Mouse (Mus musculus): ENCODE results near the gene Gulp1. TPM values are rescaled to one million over a fixed set of nuclear protein-coding genes. Genes with fewer than 3 reads are reported as not detected.
A peak's percentile ranks its signal among the peaks of the same experiment; 100 is the strongest.

Gene Gulp1
- total RNA-seq (2021), result 1 to 10 TPM; 4.1 to 8.6 TPM
- long read RNA-seq, experiment 1, partial matches to known transcripts, result 0 of 2 reads
- long read RNA-seq, experiment 1, other reads (novel, unspliced or antisense), result 0 of 2 reads
- long read RNA-seq, experiment 2, partial matches to known transcripts, result 0 of 3 reads
- long read RNA-seq, experiment 2, other reads (novel, unspliced or antisense), result 0 of 3 reads

DNA sequence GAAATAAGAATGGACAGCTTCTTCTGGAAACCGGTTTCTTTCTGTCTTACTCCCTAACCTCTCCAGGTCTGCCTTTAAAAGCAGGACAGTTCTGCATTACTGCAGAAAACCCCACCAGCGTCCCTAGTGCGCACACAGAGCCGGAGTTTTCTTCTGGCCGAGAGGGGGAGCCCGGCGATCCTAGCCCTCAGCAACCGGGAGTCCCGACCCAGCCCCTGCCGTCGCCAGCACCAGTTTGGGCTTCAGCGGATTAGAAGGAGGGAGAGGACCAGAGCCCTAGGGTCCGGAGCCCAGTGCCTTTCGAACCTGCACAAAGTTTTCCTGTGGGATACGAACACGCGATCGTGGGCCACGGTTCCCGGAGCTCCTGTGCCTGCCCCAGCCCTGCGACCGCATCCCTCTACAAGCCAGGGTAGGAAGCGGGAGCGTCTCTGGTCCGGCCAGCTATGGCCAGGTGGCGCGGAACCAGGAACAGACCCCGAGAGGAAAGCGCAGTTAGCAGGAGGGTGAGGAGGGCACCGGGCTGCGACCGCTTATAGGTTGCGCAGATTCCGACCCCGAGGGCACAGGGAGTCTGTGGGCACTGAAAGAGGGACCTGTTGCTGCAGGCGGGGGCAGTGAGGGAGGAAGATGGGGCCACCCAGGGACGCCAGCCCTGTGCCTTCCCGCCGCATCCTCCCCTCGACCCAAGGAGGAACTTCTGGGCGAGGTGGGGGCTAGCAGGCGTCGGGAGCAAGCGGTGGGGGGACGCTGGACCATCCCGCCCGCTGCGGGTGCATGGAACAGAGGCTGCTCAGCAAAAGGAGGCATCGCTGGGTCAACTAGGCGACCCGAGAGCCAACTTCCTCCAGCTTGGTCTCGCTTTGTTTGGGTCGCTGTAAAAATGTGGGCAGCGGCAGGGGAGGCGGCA, at the start of gene Gulp1:
Gene Gulp1 (plus strand): TSS at position 51 of the 910 bp plus-strand sequence.
- intact Hi-C loops (cut with DNase I), result loop anchor here (5.0 kb wide), 1 partner anchor 181 kb away; no protein-coding TSS in a partner anchor
- peak; percentile 24 to 63 for DNase-seq (ENCODE audit: low spot score in 2 of 2)

DNA sequence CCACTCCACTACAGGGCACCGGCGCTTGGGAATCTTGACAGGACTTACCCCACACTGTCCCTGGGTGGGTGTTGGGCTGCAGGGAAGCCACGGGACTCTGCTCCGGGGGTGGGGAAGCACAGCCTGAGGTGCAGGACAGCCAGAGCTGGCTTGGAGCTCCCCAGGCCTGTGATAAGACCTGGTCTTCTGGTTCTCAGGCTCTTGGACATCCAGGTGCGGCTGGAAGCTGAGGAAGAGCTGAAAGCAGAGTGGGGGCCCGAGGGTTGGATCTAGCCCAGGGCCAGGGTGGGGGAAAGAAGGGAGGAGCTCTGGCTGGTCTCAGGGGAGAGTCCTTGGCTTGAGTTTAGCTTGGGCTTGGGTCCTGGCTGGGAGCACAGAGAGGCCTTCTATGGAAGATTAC, 1.1 kb upstream of the Gulp1 start:
- intact Hi-C loops (cut with DNase I), result loop anchor here (5.0 kb wide), 1 partner anchor 182 kb away; no protein-coding TSS in a partner anchor

DNA sequence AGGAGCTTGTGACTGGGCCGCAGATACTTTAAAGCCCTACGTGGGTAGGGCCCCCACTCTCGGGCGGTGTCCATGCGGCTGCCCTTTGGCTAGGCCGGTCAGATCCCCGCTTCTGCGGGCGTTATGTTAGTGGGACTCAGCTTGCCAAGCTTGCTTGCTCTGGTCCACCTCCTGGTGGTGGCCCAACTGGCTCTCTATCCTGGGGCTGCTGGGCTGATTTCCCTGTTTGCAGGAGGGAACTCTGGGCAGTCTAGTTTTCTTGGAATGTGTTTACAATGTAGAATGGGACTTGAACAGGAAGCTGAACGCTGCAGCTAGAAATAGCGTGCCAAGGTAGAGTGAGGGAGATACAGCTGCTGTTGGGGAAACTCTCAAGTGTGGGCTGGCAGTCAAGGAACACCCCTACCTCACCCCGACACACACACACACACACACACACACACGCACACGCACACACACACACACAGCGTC, 1.1 kb downstream of the Gulp1 start:
- intact Hi-C loops (cut with DNase I), result loop anchor here (5.0 kb wide), 1 partner anchor 180 kb away; no protein-coding TSS in a partner anchor
- DNase-seq (ENCODE audit: low spot score in 2 of 2), result peak; percentile 6 to 26

More for the DNA sequence above, 1.1 kb upstream of the Gulp1 start:
- no peak for DNase-seq (ENCODE audit: low spot score in 2 of 2)

DNA sequence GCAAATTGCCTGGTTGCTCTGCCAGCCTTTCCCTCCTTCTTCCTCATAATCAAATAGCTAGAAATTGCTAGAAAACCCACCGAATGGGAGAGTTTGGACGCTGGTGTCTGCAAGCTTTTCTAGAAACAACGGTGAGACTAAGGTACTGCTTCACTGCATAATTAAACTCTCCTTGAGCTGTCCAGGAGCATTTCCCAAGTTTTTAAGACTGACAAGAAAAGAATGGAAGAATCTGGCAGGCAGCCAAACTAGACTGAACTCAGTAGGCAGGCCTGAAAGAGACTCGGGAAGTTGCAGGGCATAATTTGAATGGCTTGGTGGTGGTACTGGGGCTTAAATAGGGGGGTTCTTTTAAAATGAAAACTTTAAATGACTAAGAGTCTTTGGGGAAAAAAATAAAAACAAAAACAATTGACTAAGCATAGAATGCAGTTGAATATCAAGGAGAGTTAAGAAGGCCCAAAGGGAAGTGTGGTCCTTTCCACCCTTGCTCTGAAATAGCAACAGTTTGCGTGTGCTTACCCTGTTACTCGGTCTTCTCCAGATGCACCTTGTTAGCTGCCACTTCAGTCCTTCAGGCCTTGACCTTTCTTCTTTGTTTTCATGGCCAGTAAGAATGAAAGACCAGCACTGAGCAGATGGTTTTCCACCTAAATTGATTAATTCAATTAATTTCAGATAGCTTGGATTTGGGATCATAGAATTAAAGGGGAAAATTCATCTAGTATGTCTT, 2.0 kb downstream of the Gulp1 start:
- intact Hi-C loops (cut with DNase I), result loop anchor here (5.0 kb wide), 1 partner anchor 179 kb away; no protein-coding TSS in a partner anchor
- DNase-seq (ENCODE audit: low spot score in 2 of 2), result peak; percentile 20 to 48

DNA sequence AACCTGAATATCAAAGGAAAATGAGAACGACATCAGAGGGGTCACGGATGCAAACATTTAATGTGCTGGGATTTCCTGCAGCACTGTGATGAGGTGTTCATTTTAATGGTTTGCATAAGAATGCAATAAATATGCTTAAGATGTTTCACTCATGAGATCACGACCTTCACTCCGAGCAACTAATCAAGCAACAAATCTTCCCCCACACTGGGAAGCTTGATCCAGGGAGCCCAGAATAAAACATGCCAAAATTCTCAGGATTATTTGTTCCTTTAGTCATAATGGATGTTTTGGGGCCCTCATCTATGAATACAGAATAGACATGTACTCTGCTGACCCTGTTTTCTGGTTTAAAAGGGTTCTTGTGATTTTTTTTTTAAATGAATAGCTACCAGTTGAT, 16.1 kb downstream of the Gulp1 start:
- intact Hi-C loops (cut with DNase I), result no loop called here
- no peak for DNase-seq (ENCODE audit: low spot score in 2 of 2)

DNA sequence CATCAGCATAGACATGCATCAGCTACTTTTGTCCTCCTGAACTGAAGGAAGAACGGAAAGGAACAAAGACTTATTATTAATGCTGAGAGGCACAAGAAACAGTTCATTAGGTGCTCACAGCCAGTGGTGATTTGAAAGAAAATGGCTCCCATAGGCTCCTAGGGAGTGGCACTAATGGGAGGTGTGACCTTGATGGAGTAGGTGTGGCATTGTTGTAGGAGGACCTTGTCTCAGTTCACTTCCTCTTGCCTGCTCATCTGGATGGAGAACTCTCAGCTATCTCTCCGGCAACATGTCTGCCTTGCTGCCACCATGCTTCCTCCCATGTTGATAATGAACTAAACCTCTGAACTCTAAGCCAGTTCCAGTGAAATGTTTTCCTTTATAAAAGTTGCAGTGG, 17.0 kb downstream of the Gulp1 start:
- intact Hi-C loops (cut with DNase I), result no loop called here

DNA sequence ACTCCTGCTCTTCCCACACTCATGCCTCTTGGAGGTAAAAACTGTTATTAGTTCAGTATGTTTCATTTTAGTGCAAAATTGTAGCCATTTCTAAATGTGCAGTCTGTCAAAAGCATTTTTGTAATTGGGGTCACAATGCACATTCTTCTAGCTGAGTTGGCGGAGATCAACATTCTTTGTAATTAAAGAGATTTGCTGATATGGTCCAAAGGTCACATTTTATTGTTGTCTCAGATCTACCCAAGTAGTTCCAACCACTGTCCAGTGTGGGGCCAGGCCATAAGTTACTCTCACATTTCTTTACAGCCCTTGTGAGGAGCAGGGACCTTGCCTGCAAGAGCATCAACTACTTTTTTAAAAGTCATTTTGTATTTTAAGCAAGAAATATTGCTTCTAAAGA, 24.7 kb downstream of the Gulp1 start:
- intact Hi-C loops (cut with DNase I), result no loop called here
- DNase-seq (ENCODE audit: low spot score in 2 of 2), result no peak

More for the DNA sequence above, 17.0 kb downstream of the Gulp1 start:
- DNase-seq (ENCODE audit: low spot score in 2 of 2), result no peak

DNA sequence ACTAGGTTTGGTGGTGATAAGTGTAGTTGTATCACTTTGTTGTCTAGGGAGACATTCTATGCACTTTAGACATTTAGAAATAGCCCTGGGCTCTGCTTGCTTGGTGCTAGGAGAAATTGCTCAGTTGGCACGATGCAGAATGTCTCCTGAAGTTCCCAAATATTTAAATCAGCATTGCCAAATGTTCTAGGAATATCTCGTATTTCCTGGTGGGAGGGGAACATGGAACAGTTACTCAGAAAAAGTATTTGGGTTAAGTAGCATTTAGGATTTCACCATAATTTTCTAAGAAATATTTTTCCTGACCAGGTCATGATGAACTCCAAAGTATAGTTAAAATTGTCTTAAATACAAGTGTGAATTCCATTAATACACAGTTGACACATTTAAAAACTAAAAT, 25.3 kb downstream of the Gulp1 start:
- intact Hi-C loops (cut with DNase I), result no loop called here
- no peak for DNase-seq (ENCODE audit: low spot score in 2 of 2)

DNA sequence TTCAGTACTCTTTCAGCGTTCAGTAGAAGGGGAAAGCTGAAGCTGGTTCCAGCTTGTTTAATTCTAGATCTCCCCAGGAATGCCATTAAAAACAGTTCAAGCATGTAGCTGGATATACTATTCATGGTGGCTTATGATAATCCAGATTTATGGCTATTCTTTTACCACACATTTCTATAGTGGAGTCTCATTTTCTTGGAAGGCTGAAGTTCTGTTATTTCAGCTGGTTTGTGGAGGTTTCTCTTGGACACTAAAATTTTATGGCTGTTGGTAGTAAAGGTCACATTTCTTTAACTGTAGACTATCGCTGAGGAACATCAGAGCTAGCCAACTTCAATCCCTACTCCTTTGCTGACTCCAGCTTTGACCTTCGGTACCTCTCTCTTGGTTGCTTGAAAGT, 29.1 kb downstream of the Gulp1 start:
- intact Hi-C loops (cut with DNase I), result no loop called here
- no peak for DNase-seq (ENCODE audit: low spot score in 2 of 2)

DNA sequence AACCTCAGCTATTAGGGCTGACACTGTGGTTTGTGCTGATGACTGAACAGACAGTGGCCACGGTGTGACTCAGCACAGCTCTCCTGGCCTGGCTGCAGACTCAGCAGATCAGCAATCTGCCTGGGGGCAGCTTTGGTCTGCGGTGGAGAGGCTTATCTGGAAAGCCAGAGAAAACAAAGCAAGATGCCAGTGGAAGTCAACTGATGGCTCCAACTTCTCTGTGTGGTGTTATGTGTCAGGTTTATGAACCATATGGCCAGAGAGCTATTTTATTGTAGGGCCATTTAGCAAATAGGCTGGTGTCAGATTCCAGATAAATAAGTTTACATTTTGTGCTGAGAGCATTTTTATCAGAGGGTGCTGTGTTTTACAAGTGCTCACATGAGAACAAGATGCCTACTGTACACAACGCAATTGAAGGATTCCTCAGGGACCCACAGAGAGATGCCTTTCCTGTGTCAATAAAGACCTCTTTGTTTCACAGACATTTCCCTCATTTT, 33.6 kb downstream of the Gulp1 start:
- intact Hi-C loops (cut with DNase I), result no loop called here
- DNase-seq (ENCODE audit: low spot score in 2 of 2), result no peak

DNA sequence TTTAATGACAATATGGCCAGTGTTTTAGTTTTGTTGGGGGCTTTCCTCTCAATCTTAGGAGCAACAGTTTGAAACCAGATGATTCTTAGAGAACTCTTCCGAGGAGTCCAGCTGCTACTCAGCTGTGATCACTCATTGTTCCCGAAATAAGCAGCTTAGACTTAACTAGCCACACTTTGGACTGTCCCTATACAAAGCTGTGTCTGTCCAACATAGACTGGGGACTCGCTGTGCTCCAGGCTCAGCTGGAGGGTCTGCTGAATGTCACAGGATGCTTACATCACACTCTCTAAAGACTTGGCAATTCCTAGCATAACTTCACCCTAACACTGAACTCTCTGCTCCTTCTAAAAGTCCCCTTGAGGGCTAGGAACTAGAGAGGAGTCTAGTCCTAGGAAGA, 40.4 kb downstream of the Gulp1 start:
- no peak for DNase-seq (ENCODE audit: low spot score in 2 of 2)
- intact Hi-C loops (cut with DNase I), result no loop called here

DNA sequence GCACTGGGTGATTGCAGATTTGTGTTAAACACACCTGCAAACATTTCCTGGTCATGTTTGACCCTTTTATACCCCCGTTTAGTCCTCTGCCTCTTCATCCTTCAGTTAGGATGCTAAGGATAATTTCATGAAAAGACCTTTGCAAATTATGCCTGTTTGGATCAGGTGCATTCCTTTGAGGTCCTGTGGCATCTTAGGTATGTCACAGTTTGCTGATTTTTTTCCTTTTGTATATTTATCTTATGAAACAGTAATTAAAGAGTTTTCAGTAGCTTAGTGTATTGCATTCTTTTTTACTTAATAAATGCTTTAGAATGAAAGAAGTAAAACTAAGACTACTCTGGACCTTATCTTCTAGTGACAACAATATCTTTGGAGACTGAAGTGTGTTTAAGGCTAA, 41.8 kb downstream of the Gulp1 start:
- intact Hi-C loops (cut with DNase I), result no loop called here
- DNase-seq (ENCODE audit: low spot score in 2 of 2), result no peak

DNA sequence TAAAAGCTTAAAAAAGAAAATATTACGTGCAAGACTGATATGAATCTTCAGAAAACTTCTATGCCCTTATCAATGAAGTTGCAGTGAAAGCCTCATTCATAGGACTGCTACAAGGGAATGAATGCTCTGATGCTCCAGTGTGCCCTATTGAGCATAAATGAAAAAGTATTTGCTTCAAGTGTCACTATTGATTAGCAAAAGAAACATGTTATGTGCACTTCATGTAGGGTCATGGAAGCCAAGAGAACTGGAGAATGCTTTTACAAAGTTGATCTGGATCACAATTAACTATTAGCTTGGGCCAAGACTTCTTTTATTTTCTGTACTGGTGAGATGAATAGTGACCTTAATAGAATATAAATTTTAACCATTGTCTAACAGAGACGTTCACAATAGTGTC, 47.0 kb downstream of the Gulp1 start:
- DNase-seq (ENCODE audit: low spot score in 2 of 2), result no peak
- intact Hi-C loops (cut with DNase I), result no loop called here

DNA sequence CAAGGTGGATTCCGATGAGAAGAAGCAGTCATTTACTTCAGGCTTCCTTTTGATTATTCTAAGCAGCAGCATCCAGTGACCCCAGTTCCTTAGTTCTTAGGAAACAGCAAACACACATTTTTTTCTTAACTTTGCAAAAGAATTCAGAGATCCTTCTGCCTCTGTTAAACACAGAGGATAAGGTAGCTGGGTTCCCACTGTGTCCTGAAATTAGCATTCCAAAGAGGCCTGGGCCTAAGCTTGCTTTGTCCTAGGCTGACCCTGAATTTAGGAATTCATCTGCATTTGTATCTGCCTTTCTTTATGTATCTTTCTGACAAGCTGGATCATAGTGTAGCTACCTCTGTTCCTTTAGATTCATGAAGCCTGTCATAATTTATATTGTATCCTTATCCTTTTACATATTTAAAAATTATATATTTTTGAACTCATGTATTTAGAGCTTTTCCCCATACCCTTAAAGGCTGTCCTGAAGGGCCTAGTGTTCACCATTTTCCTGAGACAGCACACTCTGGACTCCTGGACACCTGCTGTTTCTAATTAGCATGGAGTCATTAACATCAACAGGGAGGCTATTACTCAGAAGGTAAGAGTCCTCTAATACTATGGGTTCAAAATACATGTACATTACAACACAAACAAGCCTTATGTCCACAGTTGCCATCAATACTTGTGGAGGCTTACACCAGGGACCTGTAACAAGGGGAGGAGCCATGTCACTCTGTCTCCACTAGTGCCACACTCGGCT, 62.2 kb downstream of the Gulp1 start:
- intact Hi-C loops (cut with DNase I), result no loop called here

DNA sequence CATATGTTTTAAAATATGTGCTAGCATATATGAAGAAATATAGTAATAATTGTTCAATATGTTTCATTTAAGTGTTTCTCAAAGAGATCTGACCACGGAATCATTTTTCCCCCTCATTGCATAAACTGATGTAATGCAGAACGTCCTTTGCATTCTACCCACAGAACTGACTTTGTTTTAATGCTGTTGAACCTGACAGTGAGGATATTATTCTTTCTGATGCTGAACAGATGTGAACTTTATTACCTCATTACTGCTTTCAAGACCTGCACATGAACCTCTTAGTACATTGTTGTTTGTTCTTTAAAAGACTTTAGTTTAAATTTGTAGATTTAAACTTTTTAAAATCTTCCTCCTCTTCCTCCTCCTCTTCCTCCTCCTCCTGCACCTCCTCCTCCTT, 67.4 kb downstream of the Gulp1 start:
- no peak for DNase-seq (ENCODE audit: low spot score in 2 of 2)
- intact Hi-C loops (cut with DNase I), result no loop called here

More for the DNA sequence above, 62.2 kb downstream of the Gulp1 start:
- no peak for DNase-seq (ENCODE audit: low spot score in 2 of 2)

DNA sequence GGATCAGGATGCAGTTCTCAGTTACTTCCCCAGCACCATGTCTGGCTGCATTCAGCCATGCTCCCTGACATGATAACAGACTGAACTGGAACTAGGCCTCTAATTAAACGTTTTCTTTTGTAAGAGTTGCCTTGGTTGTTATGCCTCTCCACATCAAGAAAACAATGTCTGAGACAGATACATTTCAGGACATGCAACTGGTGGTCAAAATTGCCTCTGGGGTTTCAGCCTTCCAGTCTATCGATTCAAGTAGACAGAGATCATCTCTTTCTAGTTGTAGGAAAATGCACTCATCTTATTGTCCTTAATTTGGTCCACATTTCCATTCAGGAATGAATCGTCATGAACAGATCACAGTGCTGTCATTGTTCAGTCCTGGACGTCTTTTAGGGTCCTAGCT, 83.2 kb downstream of the Gulp1 start:
- no peak for DNase-seq (ENCODE audit: low spot score in 2 of 2)
- intact Hi-C loops (cut with DNase I), result no loop called here

DNA sequence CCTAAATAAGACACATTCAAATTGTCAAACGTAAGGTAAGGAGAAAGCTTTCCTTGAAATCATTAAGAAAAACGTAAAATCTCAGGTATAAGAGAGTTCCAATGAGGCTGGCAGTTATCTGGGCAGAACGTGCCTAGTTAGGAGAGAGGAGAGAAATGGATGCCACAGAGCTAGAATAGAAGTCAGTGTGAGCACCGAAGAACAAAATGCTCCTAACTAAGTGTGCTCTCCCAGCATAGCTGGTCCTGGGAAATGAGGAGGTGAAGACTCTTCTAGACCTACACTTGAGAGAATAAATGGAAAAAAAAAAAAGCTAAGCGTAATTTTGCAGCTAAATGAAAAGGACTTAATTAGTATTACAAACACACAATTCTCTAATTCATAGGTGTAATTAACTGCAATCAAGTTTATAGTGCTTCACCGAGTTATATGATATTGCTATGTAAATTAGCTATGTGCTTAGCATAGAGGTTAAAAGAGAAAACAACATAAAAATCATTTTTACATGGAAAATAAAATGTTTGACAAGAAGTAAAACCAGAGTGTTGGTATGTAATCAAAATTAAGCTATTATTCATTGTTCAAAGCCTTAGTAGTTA, 94.5 kb downstream of the Gulp1 start:
- DNase-seq (ENCODE audit: low spot score in 2 of 2), result no peak

DNA sequence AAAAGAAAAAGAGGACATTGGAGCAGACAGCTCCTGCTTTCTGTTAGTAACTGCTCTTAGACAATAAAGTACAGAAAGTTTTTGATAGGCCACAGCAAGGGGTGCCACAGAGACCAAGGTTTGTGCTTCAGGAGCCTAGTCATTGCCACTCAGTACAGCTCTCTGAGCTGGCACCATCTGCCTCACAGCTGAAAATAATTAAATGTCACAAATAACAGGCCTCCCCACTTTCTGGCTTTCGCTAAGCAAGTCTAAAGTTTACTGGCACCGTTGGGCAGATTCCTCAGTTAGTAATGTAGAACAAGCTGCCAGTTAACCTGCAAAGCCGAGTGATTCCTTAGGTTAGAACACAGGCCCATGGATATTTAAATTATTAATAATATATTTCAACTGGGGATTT, 127.7 kb downstream of the Gulp1 start:
- no peak for DNase-seq (ENCODE audit: low spot score in 2 of 2)
- intact Hi-C loops (cut with DNase I), result no loop called here

More for the DNA sequence above, 94.5 kb downstream of the Gulp1 start:
- intact Hi-C loops (cut with DNase I), result no loop called here

DNA sequence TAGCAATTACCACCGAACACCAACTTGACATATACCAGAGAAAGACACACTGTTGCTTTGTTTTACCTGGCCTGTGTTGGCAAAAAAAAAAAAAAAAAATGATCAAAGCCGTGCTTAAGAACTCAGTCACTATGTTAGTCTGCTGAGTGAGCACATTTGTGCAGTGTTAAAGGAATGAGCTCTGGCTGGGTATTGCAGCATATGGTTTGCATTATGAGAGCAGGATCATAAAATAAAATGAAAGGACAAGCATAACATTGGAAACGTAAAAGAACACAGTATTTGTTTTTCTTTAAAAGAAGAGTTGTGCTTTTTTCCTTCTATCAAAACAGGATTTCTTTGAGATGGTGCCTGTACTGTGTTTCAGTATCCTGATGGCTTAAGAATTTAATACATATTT, 128.1 kb downstream of the Gulp1 start:
- DNase-seq (ENCODE audit: low spot score in 2 of 2), result no peak
- intact Hi-C loops (cut with DNase I), result no loop called here
